Mouse (Mus musculus): ENCODE data around the gene Pank1. TPM values are rescaled to one million over a fixed set of nuclear protein-coding genes. Genes with fewer than 3 reads are reported as not detected.

The Pank1 gene
- polyA plus RNA-seq, 1 experiment from 2014 or later, result 10.7 TPM

- Histone ChIP-seq H3K9ac (ENCODE audit: low read length) (no peak overlapping the region), H3K27ac (ENCODE audit: low read depth, low read length) (no peak overlapping the region), H3K4me2 (ENCODE audit: low read depth, low read length, severe bottlenecking) (no peak overlapping the region), H3K27me3 (ENCODE audit: control insufficient read depth, insufficient read depth, low read length) (no peaks in the 10 kb centered on the region), H3K4me3 (ENCODE audit: low read depth, low read length) (no peak overlapping the region), H3K4me1 (replicated peaks; ENCODE audit: control insufficient read depth, insufficient read depth, low read length) (no peaks in the 10 kb centered on the region), H3K9me3 (ENCODE audit: control insufficient read depth, low read length) (no peaks in the 10 kb centered on the region), H3K36me3 (ENCODE audit: control insufficient read depth, insufficient read depth, low read length) (no peaks in the 10 kb centered on the region)
- no peak for ATAC-seq (replicated peaks; ENCODE audit: low FRiP score)
- peak; percentile 59 for DNase-seq (ENCODE audit: low spot score)
- WGBS, result 76% methylated on average over 13 of the region's 13 CpGs
Measured at GRCm38 (mm10) chr19:34825946-34826655, 53.2 kb downstream of the Pank1 start.

DNA sequence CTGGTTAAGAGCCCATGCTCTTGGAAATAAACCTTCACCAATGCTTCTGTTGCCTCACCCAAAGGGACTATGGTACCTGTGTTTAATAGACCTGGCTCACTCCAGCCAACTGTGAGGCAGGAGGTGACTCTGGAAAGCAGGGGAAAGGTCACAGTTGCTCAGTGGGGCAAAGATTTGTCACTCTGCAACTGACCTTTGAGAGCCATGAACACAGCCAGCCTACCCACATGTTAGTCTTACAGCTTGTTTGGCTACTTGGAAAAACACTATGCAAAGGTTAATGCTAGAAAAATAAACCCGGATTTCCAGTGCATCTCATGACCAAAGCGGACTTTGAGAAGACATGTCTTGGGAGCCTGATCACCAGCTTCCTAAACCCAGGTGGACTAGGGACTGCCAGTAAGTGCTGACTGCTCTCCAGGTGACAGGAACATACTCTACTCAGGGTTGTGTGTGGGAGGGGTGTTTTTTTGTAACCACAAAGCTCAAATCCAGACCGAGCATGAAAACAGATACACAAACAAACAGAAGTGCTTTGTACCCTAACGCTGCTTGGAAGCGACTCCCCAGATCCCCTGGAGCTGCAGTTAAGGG lies 59.6 kb downstream of the Pank1 start:
- no peak overlapping the region for H3K4me3 ChIP-seq (ENCODE audit: low read depth, low read length)
- H3K27ac ChIP-seq (ENCODE audit: low read depth, low read length), result no peak overlapping the region
- DNase-seq (ENCODE audit: low spot score) (no peak), ATAC-seq (replicated peaks; ENCODE audit: low FRiP score) (no peak)
- no peak overlapping the region for H3K9ac ChIP-seq (ENCODE audit: low read length)
- no peaks in the 10 kb centered on the region for H3K36me3 ChIP-seq (ENCODE audit: control insufficient read depth, insufficient read depth, low read length)
- H3K4me2 ChIP-seq (ENCODE audit: low read depth, low read length, severe bottlenecking), result no peak overlapping the region
- H3K9me3 ChIP-seq (ENCODE audit: control insufficient read depth, low read length), result no peaks in the 10 kb centered on the region
- 88% methylated on average over 5 of the region's 5 CpGs for WGBS
- no peaks in the 10 kb centered on the region for H3K4me1 ChIP-seq (replicated peaks; ENCODE audit: control insufficient read depth, insufficient read depth, low read length)
- H3K27me3 ChIP-seq (ENCODE audit: control insufficient read depth, insufficient read depth, low read length), result no peaks in the 10 kb centered on the region

DNA sequence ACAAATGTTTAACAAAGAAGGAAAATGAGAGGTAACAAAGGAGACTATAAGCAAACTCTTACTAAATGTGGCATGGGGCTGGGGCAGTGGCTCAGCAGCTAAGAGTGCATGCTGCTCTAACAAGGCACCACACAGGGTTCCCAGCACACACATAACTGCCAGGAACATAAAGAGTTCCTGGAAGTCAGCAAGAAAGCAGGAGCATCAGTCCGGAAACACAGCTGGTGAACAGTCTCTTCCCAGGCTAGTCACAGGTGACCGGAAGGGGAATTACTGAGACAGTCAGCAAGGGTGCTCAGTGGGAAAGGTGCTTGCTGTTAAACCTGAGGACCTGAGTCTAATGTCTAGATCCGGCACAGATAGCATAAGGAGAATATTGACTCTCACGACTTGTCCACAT lies 63.9 kb downstream of the Pank1 start:
- 87% methylated on average over 4 of the region's 4 CpGs for WGBS
- DNase-seq (ENCODE audit: low spot score) (no peak), ATAC-seq (replicated peaks; ENCODE audit: low FRiP score) (no peak)
- no peaks in the 10 kb centered on the region for H3K27me3 ChIP-seq (ENCODE audit: control insufficient read depth, insufficient read depth, low read length)
- H3K9me3 ChIP-seq (ENCODE audit: control insufficient read depth, low read length), result no peaks in the 10 kb centered on the region
- no peaks in the 10 kb centered on the region for H3K36me3 ChIP-seq (ENCODE audit: control insufficient read depth, insufficient read depth, low read length)
- no peak overlapping the region for H3K27ac ChIP-seq (ENCODE audit: low read depth, low read length)
- H3K4me2 ChIP-seq (ENCODE audit: low read depth, low read length, severe bottlenecking), result no peak overlapping the region
- H3K4me3 ChIP-seq (ENCODE audit: low read depth, low read length), result no peak overlapping the region
- no peaks in the 10 kb centered on the region for H3K4me1 ChIP-seq (replicated peaks; ENCODE audit: control insufficient read depth, insufficient read depth, low read length)
- no peak overlapping the region for H3K9ac ChIP-seq (ENCODE audit: low read length)

GRCm38 (mm10) chr19:34814696-34815095 lies 64.6 kb downstream of the Pank1 start:
- DNase-seq (ENCODE audit: low spot score) (no peak), ATAC-seq (replicated peaks; ENCODE audit: low FRiP score) (peak; percentile 56; the same call in 1 of the 2 replicates)
- Histone ChIP-seq H3K4me1 (replicated peaks; ENCODE audit: control insufficient read depth, insufficient read depth, low read length) (no peaks in the 10 kb centered on the region), H3K36me3 (ENCODE audit: control insufficient read depth, insufficient read depth, low read length) (no peaks in the 10 kb centered on the region), H3K27me3 (ENCODE audit: control insufficient read depth, insufficient read depth, low read length) (no peaks in the 10 kb centered on the region), H3K4me3 (ENCODE audit: low read depth, low read length) (no peak overlapping the region), H3K4me2 (ENCODE audit: low read depth, low read length, severe bottlenecking) (no peak overlapping the region), H3K9ac (ENCODE audit: low read length) (no peak overlapping the region), H3K9me3 (ENCODE audit: control insufficient read depth, low read length) (no peaks in the 10 kb centered on the region), H3K27ac (ENCODE audit: low read depth, low read length) (no peak overlapping the region)
- WGBS, result 58% methylated on average over 4 of the region's 4 CpGs

DNA sequence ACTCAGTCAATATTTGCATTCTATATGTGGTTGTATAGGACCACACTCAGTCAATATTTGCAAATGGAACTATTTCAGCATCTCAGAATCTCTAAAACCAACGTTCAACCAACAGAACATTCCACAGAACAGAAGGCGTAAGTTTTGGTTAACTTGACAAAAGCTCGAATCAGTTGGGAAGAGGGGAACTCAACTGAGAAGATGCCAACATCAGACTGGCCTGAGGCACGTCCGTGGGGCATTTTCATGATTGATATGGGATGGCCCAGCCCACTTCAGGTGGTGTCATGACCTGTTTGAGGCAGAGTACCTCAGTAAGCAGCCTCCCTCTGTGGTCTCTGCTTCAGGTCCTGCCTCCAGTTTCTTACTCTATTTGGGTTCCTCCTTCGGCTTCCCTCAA lies 65.3 kb downstream of the Pank1 start:
- H3K9me3 ChIP-seq (ENCODE audit: control insufficient read depth, low read length), result no peaks in the 10 kb centered on the region
- DNase-seq (ENCODE audit: low spot score), result no peak
- no peak overlapping the region for H3K27ac ChIP-seq (ENCODE audit: low read depth, low read length)
- 93% methylated on average over 6 of the region's 6 CpGs for WGBS
- no peaks in the 10 kb centered on the region for H3K36me3 ChIP-seq (ENCODE audit: control insufficient read depth, insufficient read depth, low read length)
- no peak for ATAC-seq (replicated peaks; ENCODE audit: low FRiP score)
- no peak overlapping the region for H3K9ac ChIP-seq (ENCODE audit: low read length)
- no peak overlapping the region for H3K4me2 ChIP-seq (ENCODE audit: low read depth, low read length, severe bottlenecking)
- no peaks in the 10 kb centered on the region for H3K27me3 ChIP-seq (ENCODE audit: control insufficient read depth, insufficient read depth, low read length)
- no peaks in the 10 kb centered on the region for H3K4me1 ChIP-seq (replicated peaks; ENCODE audit: control insufficient read depth, insufficient read depth, low read length)
- no peak overlapping the region for H3K4me3 ChIP-seq (ENCODE audit: low read depth, low read length)

GRCm38 (mm10) chr19:34813533-34813932 lies 65.7 kb downstream of the Pank1 start:
- ATAC-seq (replicated peaks; ENCODE audit: low FRiP score) (no peak), DNase-seq (ENCODE audit: low spot score) (no peak)
- H3K4me1 ChIP-seq (replicated peaks; ENCODE audit: control insufficient read depth, insufficient read depth, low read length), result no peaks in the 10 kb centered on the region
- no peak overlapping the region for H3K4me3 ChIP-seq (ENCODE audit: low read depth, low read length)
- no peaks in the 10 kb centered on the region for H3K27me3 ChIP-seq (ENCODE audit: control insufficient read depth, insufficient read depth, low read length)
- H3K27ac ChIP-seq (ENCODE audit: low read depth, low read length), result no peak overlapping the region
- WGBS, result 93% methylated on average over 2 of the region's 2 CpGs
- H3K36me3 ChIP-seq (ENCODE audit: control insufficient read depth, insufficient read depth, low read length), result no peaks in the 10 kb centered on the region
- no peak overlapping the region for H3K4me2 ChIP-seq (ENCODE audit: low read depth, low read length, severe bottlenecking)
- H3K9ac ChIP-seq (ENCODE audit: low read length), result no peak overlapping the region
- no peaks in the 10 kb centered on the region for H3K9me3 ChIP-seq (ENCODE audit: control insufficient read depth, low read length)

DNA sequence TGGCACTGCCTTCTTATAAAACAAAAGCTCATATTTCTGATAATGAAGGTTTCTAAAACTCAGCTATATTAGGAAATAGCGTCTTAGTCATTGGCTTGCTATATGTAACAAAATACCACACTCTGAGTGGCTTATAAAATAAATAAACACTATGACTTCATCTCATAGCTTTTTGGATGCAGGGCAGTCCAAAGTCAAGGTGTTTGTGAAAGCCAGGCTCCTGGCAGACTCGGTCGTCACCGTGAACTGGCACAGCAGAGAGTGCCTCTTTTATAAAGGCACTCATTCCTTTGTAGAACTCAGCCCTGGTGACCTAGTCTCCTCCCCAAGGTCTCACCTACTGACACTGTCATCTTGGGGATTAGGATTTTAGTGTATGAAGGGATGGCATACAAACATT lies 66.5 kb downstream of the Pank1 start:
- 91% methylated on average over 4 of the region's 4 CpGs for WGBS
- Histone ChIP-seq H3K4me3 (ENCODE audit: low read depth, low read length) (no peak overlapping the region), H3K4me2 (ENCODE audit: low read depth, low read length, severe bottlenecking) (no peak overlapping the region), H3K27me3 (ENCODE audit: control insufficient read depth, insufficient read depth, low read length) (no peaks in the 10 kb centered on the region), H3K9me3 (ENCODE audit: control insufficient read depth, low read length) (no peaks in the 10 kb centered on the region), H3K36me3 (ENCODE audit: control insufficient read depth, insufficient read depth, low read length) (no peaks in the 10 kb centered on the region), H3K9ac (ENCODE audit: low read length) (no peak overlapping the region), H3K27ac (ENCODE audit: low read depth, low read length) (no peak overlapping the region), H3K4me1 (replicated peaks; ENCODE audit: control insufficient read depth, insufficient read depth, low read length) (no peaks in the 10 kb centered on the region)
- no peak for DNase-seq (ENCODE audit: low spot score)
- ATAC-seq (replicated peaks; ENCODE audit: low FRiP score), result no peak

GRCm38 (mm10) chr19:34807173-34807572 lies 72.1 kb downstream of the Pank1 start:
- H3K4me2 ChIP-seq (ENCODE audit: low read depth, low read length, severe bottlenecking), result no peak overlapping the region
- no peaks in the 10 kb centered on the region for H3K4me1 ChIP-seq (replicated peaks; ENCODE audit: control insufficient read depth, insufficient read depth, low read length)
- 93% methylated on average over 5 of the region's 5 CpGs for WGBS
- H3K27ac ChIP-seq (ENCODE audit: low read depth, low read length), result no peak overlapping the region
- no peak overlapping the region for H3K9ac ChIP-seq (ENCODE audit: low read length)
- no peaks in the 10 kb centered on the region for H3K27me3 ChIP-seq (ENCODE audit: control insufficient read depth, insufficient read depth, low read length)
- H3K4me3 ChIP-seq (ENCODE audit: low read depth, low read length), result no peak overlapping the region
- H3K9me3 ChIP-seq (ENCODE audit: control insufficient read depth, low read length), result no peaks in the 10 kb centered on the region
- H3K36me3 ChIP-seq (ENCODE audit: control insufficient read depth, insufficient read depth, low read length), result no peaks in the 10 kb centered on the region
- ATAC-seq (replicated peaks; ENCODE audit: low FRiP score) (no peak), DNase-seq (ENCODE audit: low spot score) (no peak)

DNA sequence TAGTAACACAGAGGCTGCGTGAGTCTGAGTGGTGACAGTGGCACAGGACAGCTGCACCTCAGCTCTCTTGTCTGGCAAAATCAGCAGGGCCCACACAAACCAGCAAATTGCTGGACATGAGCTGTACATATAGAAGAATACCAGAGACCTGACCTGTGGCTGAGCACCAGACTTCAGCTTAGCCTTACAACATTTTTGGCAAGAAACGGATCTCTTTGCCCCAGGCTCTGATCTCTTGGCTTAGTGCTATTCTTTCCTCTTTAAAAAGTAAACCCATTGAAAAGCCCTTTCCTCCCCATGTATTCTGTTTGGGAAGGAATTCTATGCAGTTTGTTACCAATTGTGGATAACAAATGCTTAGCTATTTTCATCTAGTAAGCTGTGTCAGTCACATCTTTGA lies 74.2 kb downstream of the Pank1 start:
- H3K4me2 ChIP-seq (ENCODE audit: low read depth, low read length, severe bottlenecking), result no peak overlapping the region
- ATAC-seq (replicated peaks; ENCODE audit: low FRiP score) (no peak), DNase-seq (ENCODE audit: low spot score) (no peak)
- H3K4me3 ChIP-seq (ENCODE audit: low read depth, low read length), result no peak overlapping the region
- H3K27ac ChIP-seq (ENCODE audit: low read depth, low read length), result no peak overlapping the region
- H3K9ac ChIP-seq (ENCODE audit: low read length), result no peak overlapping the region
- H3K9me3 ChIP-seq (ENCODE audit: control insufficient read depth, low read length), result no peaks in the 10 kb centered on the region
- no peaks in the 10 kb centered on the region for H3K4me1 ChIP-seq (replicated peaks; ENCODE audit: control insufficient read depth, insufficient read depth, low read length)
- WGBS, result 60% methylated on average over 2 of the region's 2 CpGs
- no peaks in the 10 kb centered on the region for H3K27me3 ChIP-seq (ENCODE audit: control insufficient read depth, insufficient read depth, low read length)
- no peaks in the 10 kb centered on the region for H3K36me3 ChIP-seq (ENCODE audit: control insufficient read depth, insufficient read depth, low read length)

Measured in forebrain, embryonic 11.5 days (tissue).